Mouse (Mus musculus) kidney, embryonic 15.5 days (tissue): ENCODE measurements around the gene Prn. TPM values are rescaled to one million over a fixed set of nuclear protein-coding genes. Genes with fewer than 3 reads are reported as not detected.

Experiments
- ATAC-seq: fragments of 200-750 bp; cut with Nextera tagmentation; replicated peaks from 2 replicates; pipeline ENCODE4 v1.8.0; 2017; ENCODE audit warnings: moderate TSS enrichment; ENCODE audit not compliant: low FRiP score
- H3K27ac ChIP-seq: fragments of 300-500 bp; sonication (generic); 2 replicates; pipeline ENCODE4 v1.5.1; 2015; ENCODE audit warnings: mild to moderate bottlenecking, inconsistent platforms
- H3K27me3 ChIP-seq: fragments of 300-500 bp; sonication (generic); 2 replicates; pipeline ENCODE4 v1.6.1; 2015; ENCODE audit warnings: inconsistent platforms
- H3K36me3 ChIP-seq: fragments of 300-500 bp; sonication (generic); 2 replicates; pipeline ENCODE4 v1.6.1; 2015; ENCODE audit warnings: inconsistent platforms
- H3K4me1 ChIP-seq: fragments of 300-500 bp; sonication (generic); 2 replicates; pipeline ENCODE4 v1.6.1; 2015; ENCODE audit warnings: inconsistent platforms
- H3K4me2 ChIP-seq: fragments of 300-500 bp; sonication (generic); 2 replicates; pipeline ENCODE4 v1.6.1; 2015; ENCODE audit warnings: moderate library complexity, mild to moderate bottlenecking, inconsistent platforms
- H3K4me3 ChIP-seq: fragments of 300-500 bp; sonication (generic); replicated peaks from 2 replicates; pipeline ENCODE4 v1.5.1; 2015; ENCODE audit warnings: mild to moderate bottlenecking, inconsistent platforms
- H3K9ac ChIP-seq: fragments of 300-500 bp; sonication (generic); 2 replicates; pipeline ENCODE4 v1.6.1; 2015; ENCODE audit warnings: mild to moderate bottlenecking, inconsistent platforms
- H3K9me3 ChIP-seq: fragments of 300-500 bp; sonication (generic); replicated peaks from 2 replicates; pipeline ENCODE4 v1.6.1; 2016; ENCODE audit warnings: inconsistent platforms
- WGBS: fragments of 180-500 bp; shearing (Covaris S2); methylation state at CpG from one replicate; pipeline ENCODE4 v1.1.7; 2015; ENCODE audit warnings: mixed read lengths; 5-methylcytosine and 5-hydroxymethylcytosine counted together
- polyA plus RNA-seq: library from polyadenylated mRNA; unstranded; fragments of >200 nt; fragmentation: Nextera tagmentation; extraction: Ambion mirVana; gene quantifications from 2 replicates; pipeline ENCODE4 v1.2.1, GENCODE M21; 2015

The Prn gene
- polyA plus RNA-seq, 1 experiment from 2014 or later, result not detected

- H3K27me3 ChIP-seq, result peaks cover 44% of the 10 kb centered on the region
- H3K27ac ChIP-seq, result no peak overlapping the region
- H3K4me3 ChIP-seq, result no peak overlapping the region
- ATAC-seq, result no peak
- no peak overlapping the region for H3K9ac ChIP-seq
- H3K4me1 ChIP-seq, result peaks cover 32% of the 10 kb centered on the region
- peak overlapping the region; percentile 60 for H3K4me2 ChIP-seq
- WGBS, result 45% methylated on average over 2 of the region's 2 CpGs
- no peaks in the 10 kb centered on the region for H3K36me3 ChIP-seq
- no peaks in the 10 kb centered on the region for H3K9me3 ChIP-seq
Measured at GRCm38 (mm10) chr2:131952456-131952855, 42.7 kb downstream of the Prn start.

GRCm38 (mm10) chr2:131952961-131953538 is 43.3 kb downstream of the Prn start:
- WGBS, result 10% methylated on average over 29 of the region's 29 CpGs
- Histone ChIP-seq H3K27me3 (peaks cover 44% of the 10 kb centered on the region), H3K9ac (no peak overlapping the region), H3K9me3 (no peaks in the 10 kb centered on the region), H3K4me3 (peak overlapping the region; percentile 31), H3K36me3 (no peaks in the 10 kb centered on the region), H3K4me2 (peak overlapping the region; percentile 60), H3K4me1 (peaks cover 32% of the 10 kb centered on the region), H3K27ac (no peak overlapping the region)
- ATAC-seq, result no peak

DNA sequence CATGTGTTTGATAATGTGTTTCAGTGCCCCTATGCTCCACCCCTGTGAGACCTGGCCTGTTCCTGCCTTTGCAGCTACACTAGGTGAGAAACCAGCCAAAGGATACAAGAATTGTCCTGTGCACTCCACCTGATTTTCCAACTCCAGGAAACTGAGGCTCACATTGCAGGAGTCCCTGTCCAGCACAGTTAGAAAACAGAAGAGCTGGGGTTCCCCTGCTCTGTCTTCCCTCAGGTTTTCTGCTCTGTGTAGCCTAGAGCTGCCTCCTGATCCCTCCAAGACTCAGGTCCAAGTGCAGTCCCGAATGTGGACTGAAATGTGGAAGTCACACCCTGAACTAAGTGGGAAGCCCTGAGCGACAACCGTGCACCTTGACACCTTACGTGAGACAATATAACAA is 44.0 kb downstream of the Prn start:
- Histone ChIP-seq H3K4me3 (peak overlapping the region; percentile 31), H3K9me3 (no peaks in the 10 kb centered on the region), H3K27ac (no peak overlapping the region), H3K27me3 (peaks cover 44% of the 10 kb centered on the region), H3K36me3 (no peaks in the 10 kb centered on the region), H3K4me2 (peak overlapping the region; percentile 60), H3K9ac (no peak overlapping the region), H3K4me1 (peaks cover 32% of the 10 kb centered on the region)
- ATAC-seq, result no peak
- WGBS, result 80% methylated on average over 4 of the region's 4 CpGs

DNA sequence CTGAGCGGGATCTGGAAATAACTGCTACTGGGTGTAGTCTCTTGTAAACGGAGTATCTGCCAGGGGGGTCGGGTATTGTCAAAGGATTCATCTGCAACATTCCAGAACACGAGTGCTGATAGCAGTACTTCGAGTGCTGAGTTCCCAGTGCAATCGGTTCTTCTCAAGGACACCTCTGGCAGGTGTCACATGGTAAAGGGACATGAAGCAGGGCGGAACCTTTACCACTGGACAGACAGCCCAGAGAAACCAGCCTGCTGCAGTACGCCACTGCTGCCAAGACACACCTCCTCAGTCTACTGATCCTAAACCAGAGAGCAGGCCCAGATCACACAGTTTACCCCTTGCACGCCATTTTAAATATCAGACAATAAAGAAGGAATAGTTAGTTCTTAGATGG is 45.1 kb downstream of the Prn start:
- no peak overlapping the region for H3K27ac ChIP-seq
- H3K27me3 ChIP-seq, result peaks cover 44% of the 10 kb centered on the region
- H3K9ac ChIP-seq, result no peak overlapping the region
- WGBS, result 62% methylated on average over 9 of the region's 9 CpGs
- peak overlapping the region; percentile 36 for H3K4me3 ChIP-seq
- H3K4me1 ChIP-seq, result peaks cover 32% of the 10 kb centered on the region
- no peaks in the 10 kb centered on the region for H3K9me3 ChIP-seq
- no peak for ATAC-seq
- no peaks in the 10 kb centered on the region for H3K36me3 ChIP-seq
- peak overlapping the region; percentile 60 for H3K4me2 ChIP-seq

- Histone ChIP-seq H3K36me3 (no peaks in the 10 kb centered on the region), H3K9me3 (no peaks in the 10 kb centered on the region), H3K27ac (no peak overlapping the region), H3K4me3 (peak overlapping the region; percentile 36), H3K27me3 (peaks cover 44% of the 10 kb centered on the region), H3K4me2 (peak overlapping the region; percentile 60), H3K9ac (no peak overlapping the region; the same call in 1 of the 2 replicates), H3K4me1 (peaks cover 32% of the 10 kb centered on the region)
- ATAC-seq, result no peak
- WGBS, result 8% methylated on average over 17 of the region's 17 CpGs
Measured at GRCm38 (mm10) chr2:131955264-131955663, 45.5 kb downstream of the Prn start.

GRCm38 (mm10) chr2:131956336-131957256 is 46.8 kb downstream of the Prn start:
- peaks cover 40% of the 10 kb centered on the region for H3K27me3 ChIP-seq
- H3K4me1 ChIP-seq, result peaks cover 26% of the 10 kb centered on the region
- 80% methylated on average over 7 of the region's 7 CpGs for WGBS
- H3K9ac ChIP-seq, result no peak overlapping the region
- ATAC-seq, result no peak
- H3K9me3 ChIP-seq, result no peaks in the 10 kb centered on the region
- H3K4me3 ChIP-seq, result no peak overlapping the region
- no peaks in the 10 kb centered on the region for H3K36me3 ChIP-seq
- no peak overlapping the region for H3K27ac ChIP-seq
- H3K4me2 ChIP-seq, result no peak overlapping the region

DNA sequence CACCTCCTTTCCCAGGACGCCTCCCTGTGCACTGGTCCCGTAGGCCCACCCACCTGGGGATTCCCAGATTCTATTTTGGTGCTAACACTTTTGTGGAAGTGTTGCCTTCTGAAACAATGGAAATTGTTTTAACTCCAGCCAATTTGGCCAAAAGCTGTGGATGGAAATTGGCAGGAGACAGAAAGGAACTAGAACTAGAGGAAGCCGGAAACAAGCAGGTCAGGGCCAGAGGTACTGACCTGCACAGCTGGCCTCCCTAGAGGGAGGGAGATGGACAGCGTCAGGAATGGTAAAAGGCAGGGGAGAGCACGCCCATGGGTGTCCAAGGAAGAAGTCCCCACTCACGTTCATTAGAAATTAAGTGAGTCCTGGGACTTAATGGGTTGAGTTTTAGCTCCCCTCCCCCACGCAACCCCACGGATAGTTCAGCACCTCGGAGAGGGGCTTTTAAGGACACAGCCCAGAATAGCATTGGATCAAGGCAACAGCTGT is 48.0 kb downstream of the Prn start:
- H3K4me2 ChIP-seq, result no peak overlapping the region
- WGBS, result 48% methylated on average over 9 of the region's 9 CpGs
- H3K27ac ChIP-seq, result no peak overlapping the region
- H3K4me3 ChIP-seq, result no peak overlapping the region
- no peak overlapping the region for H3K9ac ChIP-seq
- H3K36me3 ChIP-seq, result no peaks in the 10 kb centered on the region
- peaks cover 28% of the 10 kb centered on the region for H3K27me3 ChIP-seq
- peaks cover 18% of the 10 kb centered on the region for H3K4me1 ChIP-seq
- ATAC-seq, result peak; percentile 44
- no peaks in the 10 kb centered on the region for H3K9me3 ChIP-seq

DNA sequence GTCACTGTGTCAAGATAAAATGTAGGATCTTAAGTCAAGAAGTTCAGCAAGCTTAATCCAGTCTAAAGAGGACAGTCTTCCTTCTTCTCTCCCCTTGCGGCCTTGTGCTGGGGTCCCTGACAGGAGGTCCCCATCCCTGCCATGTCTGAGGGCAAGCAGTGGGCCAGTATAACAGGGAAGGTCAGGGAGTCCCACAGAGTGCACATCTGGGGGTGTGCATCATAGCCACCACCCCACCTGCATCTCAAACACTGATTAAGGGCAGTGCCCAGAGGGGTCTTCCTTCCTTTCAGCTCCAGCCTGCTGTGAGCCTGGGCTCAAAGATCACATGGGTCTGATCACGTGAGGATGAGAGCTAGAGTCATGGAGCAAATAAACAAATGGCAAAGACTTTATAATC is 51.9 kb downstream of the Prn start:
- ATAC-seq, result no peak
- Histone ChIP-seq H3K9me3 (no peaks in the 10 kb centered on the region), H3K27ac (no peak overlapping the region), H3K4me1 (no peaks in the 10 kb centered on the region), H3K9ac (no peak overlapping the region), H3K4me3 (no peak overlapping the region), H3K36me3 (no peaks in the 10 kb centered on the region), H3K4me2 (no peak overlapping the region), H3K27me3 (no peaks in the 10 kb centered on the region)
- WGBS, result 74% methylated on average over 2 of the region's 2 CpGs

- Histone ChIP-seq H3K27ac (no peak overlapping the region), H3K4me3 (no peak overlapping the region), H3K9me3 (no peaks in the 10 kb centered on the region), H3K36me3 (no peaks in the 10 kb centered on the region), H3K27me3 (no peaks in the 10 kb centered on the region), H3K4me1 (no peaks in the 10 kb centered on the region), H3K4me2 (no peak overlapping the region), H3K9ac (no peak overlapping the region)
- WGBS, result 92% methylated on average over 2 of the region's 2 CpGs
- no peak for ATAC-seq
Measured at GRCm38 (mm10) chr2:131970597-131970996, 60.8 kb downstream of the Prn start.

DNA sequence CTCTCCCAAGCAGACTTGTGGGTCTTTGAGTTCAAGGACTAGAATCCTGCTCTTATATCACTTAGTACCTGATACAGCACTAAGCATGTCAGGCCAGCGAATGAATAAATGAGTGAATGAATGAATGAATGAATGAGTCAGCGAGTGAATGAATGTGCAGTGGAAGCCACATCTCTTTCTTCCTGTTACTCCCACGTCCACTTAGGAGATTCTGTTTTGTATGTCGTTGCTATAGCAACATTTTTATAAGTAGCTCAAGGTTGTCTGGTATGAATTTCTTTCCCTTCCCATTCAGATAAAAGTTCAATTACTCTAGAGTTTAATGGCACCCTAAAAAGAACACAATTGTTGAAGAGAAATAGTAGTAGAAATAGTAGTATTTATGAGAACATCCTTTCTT is 61.3 kb downstream of the Prn start:
- no peaks in the 10 kb centered on the region for H3K4me1 ChIP-seq
- H3K9ac ChIP-seq, result no peak overlapping the region
- no peak overlapping the region for H3K27ac ChIP-seq
- no peak overlapping the region for H3K4me2 ChIP-seq
- ATAC-seq, result no peak
- H3K27me3 ChIP-seq, result no peaks in the 10 kb centered on the region
- H3K36me3 ChIP-seq, result no peaks in the 10 kb centered on the region
- no peak overlapping the region for H3K4me3 ChIP-seq
- WGBS, result 73% methylated on average over 4 of the region's 4 CpGs
- no peaks in the 10 kb centered on the region for H3K9me3 ChIP-seq

GRCm38 (mm10) chr2:131976663-131977062 is 66.9 kb downstream of the Prn start:
- H3K27me3 ChIP-seq, result 0 out of 2 replicates have a peak, but pooled peaks cover 4% of the 10 kb centered on the region
- ATAC-seq, result no peak
- no peak overlapping the region for H3K4me2 ChIP-seq
- peaks cover 2% of the 10 kb centered on the region; the same call in 1 of the 2 replicates for H3K4me1 ChIP-seq
- 67% methylated on average over 3 of the region's 3 CpGs for WGBS
- H3K9me3 ChIP-seq, result 0 out of 2 replicates have a peak, but pooled peaks cover 7% of the 10 kb centered on the region
- no peak overlapping the region for H3K27ac ChIP-seq
- no peak overlapping the region for H3K9ac ChIP-seq
- no peak overlapping the region for H3K4me3 ChIP-seq
- H3K36me3 ChIP-seq, result no peaks in the 10 kb centered on the region

- Histone ChIP-seq H3K4me1 (peaks cover 2% of the 10 kb centered on the region; the same call in 1 of the 2 replicates), H3K27me3 (0 out of 2 replicates have a peak, but pooled peaks cover 4% of the 10 kb centered on the region), H3K9ac (no peak overlapping the region), H3K4me2 (no peak overlapping the region), H3K27ac (no peak overlapping the region), H3K36me3 (no peaks in the 10 kb centered on the region), H3K9me3 (0 out of 2 replicates have a peak, but pooled peaks cover 7% of the 10 kb centered on the region), H3K4me3 (no peak overlapping the region)
- 53% methylated on average over 9 of the region's 9 CpGs for WGBS
- ATAC-seq, result no peak; the same call in 1 of the 2 replicates
Measured at GRCm38 (mm10) chr2:131980866-131981265, 71.1 kb downstream of the Prn start.
